Mouse (Mus musculus) mouse embryonic stem cell (cell line): ENCODE results near the gene Tecrl.

Source experiments
- in situ Hi-C, 2 experiments: fragments of 300-500 bp; cut with MboI; formaldehyde crosslinking; loops; 1 replicate in 1 of 2; 3 replicates in 1 of 2; pipeline ENCODE4 v1.14.3; 2019 to 2020; ENCODE audit warnings: low sequenced_read_pairs in 2 of 2, low pct_unique_long_range_greater_than_20kb in 1 of 2, mixed read lengths in 1 of 2; ENCODE audit not compliant: unreplicated experiment in 1 of 2

Gene Tecrl

GRCm38 (mm10) chr5:83354846-83355561, at the start of gene Tecrl:
TSS of gene Tecrl (minus strand) at chr5:83355195.
- in situ Hi-C loops, result no loop called here

GRCm38 (mm10) chr5:83385021-83385420, 30.0 kb upstream of the Tecrl start:
- in situ Hi-C loops, result no loop called here

GRCm38 (mm10) chr5:83351615-83352014, 3.4 kb downstream of the Tecrl start:
- in situ Hi-C loops, result no loop called here

GRCm38 (mm10) chr5:83339144-83339543, 15.9 kb downstream of the Tecrl start:
- in situ Hi-C loops, result no loop called here

- in situ Hi-C loops, result no loop called here
These were observed 87.7 kb downstream of the Tecrl start for GRCm38 (mm10) chr5:83267148-83267776.

- in situ Hi-C loops, result no loop called here
These were observed 94.9 kb downstream of the Tecrl start for GRCm38 (mm10) chr5:83260059-83260458.

- in situ Hi-C loops, result no loop called here
These were observed 100.9 kb downstream of the Tecrl start for GRCm38 (mm10) chr5:83254141-83254540.

- in situ Hi-C loops, result no loop called here
These were observed 116.0 kb downstream of the Tecrl start for GRCm38 (mm10) chr5:83238848-83239452.
